Mouse (Mus musculus): ENCODE data around the gene Eipr1.

Eipr1 gene

DNA sequence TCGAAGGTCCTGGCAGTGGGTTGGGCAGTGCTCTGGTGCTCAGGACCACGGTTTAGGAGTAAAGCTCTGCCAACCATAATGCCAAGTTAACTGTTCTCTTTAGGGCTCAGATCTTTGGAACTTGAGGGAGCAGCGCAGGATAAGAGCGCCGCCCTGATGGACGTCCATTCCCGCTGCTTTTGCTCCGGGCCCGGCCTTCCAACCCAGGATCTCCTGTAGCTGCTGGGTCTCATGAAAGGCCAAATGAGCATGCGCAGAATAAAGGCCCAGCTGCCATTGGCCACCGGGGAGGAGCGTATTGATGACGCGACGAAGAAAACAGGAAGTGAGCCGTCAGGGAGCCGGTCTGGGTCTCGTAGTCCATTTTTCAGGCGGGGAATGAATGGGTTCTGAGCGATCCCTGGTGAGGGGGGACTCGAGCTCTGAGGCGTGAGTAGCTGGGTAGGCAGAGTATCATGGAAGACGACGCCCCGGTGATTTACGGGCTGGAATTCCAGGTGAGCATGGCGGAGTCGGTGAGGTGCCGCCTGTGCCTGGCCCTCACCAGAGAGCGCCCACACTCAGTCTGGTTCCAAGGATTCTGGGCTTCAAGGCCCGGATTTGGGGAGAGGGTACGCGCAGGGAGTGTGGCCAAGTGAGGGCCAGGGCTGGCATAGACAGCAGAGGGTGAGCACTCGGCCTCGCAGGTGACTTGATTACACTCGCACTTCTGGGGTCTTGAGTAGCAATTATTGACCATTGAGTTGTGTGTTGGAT is at the start of gene Eipr1:
Eipr1 (plus strand) TSS at position 296 of the 756 bp plus-strand sequence.
- in situ Hi-C loops (cut with MboI, MseI), result no loop called here

DNA sequence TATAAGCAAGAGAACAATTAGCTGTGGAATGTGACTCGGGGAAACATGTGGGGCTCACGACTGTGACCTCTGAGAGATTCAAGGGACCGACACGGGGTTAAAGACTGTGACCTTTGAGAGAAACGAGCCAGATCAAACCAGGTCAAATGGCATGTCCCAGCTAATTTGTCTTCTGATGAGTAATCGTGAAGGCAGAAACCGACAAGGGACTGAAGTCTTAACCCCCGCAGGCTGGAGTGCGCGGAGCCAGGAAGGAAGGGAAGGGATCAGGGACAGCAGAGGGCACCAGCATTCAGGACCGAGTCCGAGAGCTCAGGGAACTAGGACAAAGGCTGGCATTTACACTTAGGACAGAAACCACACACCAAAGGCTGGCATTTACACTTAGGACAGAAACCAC is 47.2 kb upstream of the Eipr1 start:
- in situ Hi-C loops (cut with MboI, MseI), result no loop called here

DNA sequence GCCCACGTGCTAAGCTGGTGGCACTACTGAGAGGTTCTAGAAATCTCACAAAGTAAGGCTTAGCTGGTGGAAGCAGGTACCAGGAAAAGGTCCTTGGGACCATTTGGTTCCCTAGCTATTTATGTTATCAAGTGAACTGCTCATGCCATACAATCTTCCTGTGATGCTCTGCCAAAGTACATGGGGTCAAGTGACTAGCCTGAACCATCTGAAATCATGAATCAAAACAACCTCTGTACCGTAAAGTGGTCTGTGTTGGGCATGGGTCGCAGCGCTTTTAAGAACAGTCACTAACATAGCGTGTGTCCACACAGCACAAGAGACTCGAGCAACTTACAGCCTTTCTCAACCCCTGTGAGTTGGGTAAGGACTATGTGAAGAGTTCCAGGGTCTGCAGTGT is 46.4 kb upstream of the Eipr1 start:
- in situ Hi-C loops (cut with MboI, MseI), result no loop called here

DNA sequence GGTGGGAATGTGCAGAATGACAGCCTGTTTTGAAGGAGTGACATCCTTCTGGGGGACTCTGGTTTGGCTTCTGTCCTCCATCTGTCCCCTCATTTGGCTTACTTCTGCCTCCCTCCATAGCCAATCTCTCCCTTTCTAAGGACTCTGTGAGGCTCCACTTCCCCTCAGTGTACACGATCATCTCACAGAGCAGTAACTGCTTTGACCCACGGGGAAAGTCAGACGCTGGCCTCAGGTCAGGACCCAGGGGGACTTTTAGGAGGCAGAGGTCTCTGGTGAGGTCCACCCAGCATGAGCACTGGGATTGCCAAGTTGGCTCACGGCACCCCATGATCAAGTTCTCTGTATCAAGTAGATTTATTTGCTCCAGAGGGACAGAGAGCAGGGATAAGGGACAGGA is 43.4 kb upstream of the Eipr1 start:
- in situ Hi-C loops (cut with MboI, MseI), result no loop called here

DNA sequence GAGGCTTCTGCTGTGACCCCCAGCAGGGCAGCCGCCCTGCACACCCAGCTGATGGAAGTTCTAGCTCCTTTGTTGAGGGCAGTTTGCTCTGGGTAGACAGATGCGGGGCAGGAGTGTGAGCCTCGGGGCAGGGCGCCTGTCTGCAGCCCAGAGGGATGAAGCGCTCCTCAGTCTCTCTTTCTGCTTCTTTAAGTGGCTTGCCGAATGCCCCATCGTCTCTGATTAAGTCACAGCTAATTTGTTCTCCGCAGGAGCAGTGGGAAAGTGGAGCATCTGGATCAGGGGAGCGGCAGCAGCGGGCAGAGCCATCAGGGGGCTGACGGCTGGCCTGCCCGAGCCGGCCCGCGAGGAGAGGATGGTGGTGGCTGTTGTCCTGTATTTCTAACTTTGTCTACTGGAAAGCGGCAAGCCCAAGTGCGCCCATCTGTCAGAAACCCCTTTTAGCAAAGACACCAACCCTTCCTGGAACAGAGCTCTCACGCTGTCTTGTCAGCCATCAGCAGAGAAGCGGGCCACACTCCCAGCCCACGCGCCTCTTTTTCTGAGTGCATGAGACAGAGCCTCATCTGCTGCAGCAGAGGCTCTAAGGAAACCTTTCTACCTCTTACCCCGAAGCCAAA is 40.9 kb upstream of the Eipr1 start:
- in situ Hi-C loops (cut with MboI, MseI), result no loop called here

DNA sequence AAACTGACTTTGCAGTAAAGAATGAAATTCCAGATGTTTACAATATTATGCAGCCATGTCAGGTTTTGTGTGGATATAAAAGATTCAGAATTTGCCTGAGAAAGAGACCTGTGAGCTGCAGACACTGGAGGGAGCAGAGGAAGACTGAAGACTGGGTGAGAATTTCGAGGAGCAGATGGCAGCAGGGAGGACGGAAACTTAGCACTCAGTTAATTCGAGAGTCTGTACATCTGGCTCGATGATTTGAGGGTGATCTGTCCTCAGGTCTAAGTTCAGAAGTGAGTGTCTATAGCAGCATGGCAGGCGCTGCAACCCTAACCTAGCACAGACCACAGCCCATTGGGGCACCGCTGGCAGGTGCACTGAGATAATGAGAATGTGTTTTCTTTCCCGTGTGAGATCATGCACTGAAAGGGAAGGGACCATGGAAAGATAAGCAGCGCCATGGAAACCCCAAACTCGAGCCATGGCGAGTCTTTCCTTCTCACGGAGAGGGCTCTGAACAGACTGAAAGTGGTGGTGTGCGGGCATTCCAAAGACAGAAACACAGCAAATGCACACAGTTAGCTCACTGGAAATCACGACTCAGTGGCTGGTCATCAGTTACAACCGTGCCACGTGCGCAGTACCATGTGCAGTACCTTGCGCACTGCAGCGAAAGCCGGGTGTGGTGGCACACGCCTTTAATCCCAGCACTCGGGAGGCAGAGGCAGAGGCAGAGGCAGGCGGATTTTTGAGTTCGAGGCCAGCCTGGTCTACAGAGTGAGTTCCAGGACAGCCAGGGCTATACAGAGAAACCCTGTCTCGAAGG is 36.6 kb upstream of the Eipr1 start:
- in situ Hi-C loops (cut with MboI, MseI), result no loop called here

DNA sequence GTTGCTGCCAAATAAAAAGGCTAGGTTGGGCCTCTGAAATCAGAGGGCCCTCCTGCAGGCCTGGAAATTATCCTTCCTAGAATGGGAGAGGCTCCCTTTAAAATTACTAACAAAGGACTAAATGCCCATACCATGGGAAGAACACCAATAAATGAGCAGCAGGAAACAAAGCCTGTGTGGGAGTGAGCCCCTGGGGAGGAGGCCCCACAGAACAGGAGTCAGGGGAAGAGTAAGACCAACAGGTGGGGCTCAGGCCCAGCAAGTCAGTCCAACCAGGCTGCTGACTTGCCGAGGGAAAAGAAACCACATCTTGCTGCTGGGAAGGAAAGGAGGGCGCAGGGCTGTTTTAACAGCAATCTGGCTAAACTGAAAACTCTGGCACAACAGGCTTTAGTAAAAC is 34.5 kb upstream of the Eipr1 start:
- in situ Hi-C loops (cut with MboI, MseI), result no loop called here

DNA sequence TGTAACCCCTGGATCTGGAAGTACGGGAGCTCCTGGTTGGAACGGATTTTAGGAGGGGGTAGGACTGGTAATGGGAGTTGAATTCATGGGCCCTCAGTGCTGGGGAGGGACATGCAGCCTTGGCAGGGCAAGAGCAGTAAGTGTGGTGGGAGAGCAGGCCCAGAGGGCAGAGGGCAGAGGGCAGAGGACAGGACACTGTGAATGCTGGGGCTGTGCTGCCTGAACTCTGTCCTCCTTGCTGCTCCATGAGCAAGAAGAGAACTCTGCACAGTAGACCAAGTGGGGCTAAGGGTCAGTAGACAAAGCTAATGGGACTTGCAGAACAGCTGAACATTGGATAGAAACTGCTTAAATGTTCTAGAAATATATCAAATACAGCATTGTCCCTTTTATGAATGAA is 33.5 kb upstream of the Eipr1 start:
- in situ Hi-C loops (cut with MboI, MseI), result no loop called here

DNA sequence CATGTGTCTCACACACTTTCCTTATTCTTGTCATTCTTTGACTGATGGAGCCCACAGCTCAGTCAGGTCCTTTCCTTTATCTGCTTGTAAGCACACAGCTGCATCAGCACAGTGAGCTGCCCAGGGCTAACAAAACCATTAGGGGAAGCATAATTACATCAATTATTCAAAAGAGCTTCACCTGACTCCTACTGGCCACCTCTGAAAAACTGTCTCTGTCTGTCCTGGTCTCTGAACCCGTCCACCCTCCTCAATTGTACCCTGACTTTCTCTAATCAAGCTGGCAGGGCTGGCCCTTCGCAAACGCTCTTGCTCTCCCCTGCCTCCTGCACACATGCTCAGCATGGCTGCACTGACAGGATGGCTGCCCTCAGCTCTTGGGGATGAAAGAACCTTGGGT is 27.2 kb upstream of the Eipr1 start:
- in situ Hi-C loops (cut with MboI, MseI), result no loop called here

DNA sequence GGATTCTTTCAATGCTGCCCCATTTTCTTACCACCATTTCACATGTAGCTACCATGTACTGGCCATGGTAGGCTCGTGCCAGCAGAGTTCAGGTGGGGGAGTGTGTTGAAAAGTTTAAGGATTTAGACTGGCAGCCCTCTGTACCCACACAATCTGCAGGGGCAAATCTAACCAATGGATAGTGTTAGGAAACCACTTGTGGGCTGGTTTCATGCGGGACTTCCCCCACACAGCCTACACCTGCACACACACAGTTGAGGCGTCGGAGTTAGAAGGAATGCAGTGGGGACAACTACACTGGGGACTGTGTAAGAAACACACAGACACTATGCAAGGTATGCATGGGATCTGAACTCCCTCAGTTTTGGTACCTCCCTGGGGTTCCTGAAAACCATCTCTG is 25.4 kb upstream of the Eipr1 start:
- in situ Hi-C loops (cut with MboI, MseI), result loop anchor here in 1 of 2 experiments (25.0 kb wide), 1 partner anchor 1861 kb away; the partner anchor contains the start of gene Tmem18

DNA sequence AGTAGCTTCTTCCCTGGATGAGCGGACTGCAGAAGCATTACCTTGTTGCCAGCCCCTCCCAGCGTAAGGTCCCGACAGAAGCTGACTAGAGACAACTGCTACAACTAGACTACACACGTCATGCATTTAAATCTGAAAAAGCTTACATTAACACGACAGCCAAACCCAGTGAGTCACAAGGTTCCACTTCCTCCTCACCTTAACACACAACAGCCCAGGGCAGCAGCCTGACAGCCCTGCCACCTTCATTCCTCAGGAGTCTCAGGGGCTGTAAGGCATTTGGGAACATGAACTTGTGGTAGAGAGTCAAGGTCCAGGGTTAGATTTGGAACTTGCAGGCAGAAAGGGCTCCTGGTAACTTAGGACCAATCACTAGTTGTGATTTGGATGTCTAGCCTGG is 24.5 kb upstream of the Eipr1 start:
- in situ Hi-C loops (cut with MboI, MseI), result loop anchor here in 1 of 2 experiments (25.0 kb wide), 1 partner anchor 1860 kb away; the partner anchor contains the start of gene Tmem18

DNA sequence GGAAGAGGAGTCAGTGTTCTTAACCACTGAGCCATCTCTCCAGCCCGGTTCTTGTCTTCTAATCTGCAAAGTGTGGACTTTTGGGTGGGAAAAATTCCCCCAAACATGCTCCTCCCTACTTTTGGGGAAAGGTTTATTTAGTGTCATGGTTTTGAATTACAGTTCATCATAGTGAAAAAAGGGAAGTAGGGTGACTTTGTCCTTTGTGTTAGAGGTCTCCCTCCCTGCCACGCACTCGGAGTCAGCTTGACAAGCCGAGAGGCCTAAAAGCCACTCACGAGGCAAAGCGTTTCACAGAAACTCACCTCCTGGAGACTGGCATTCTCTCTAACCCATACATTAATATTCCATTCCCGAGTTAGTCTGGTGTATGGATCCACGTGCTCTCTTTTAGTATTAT is 19.0 kb upstream of the Eipr1 start:
- in situ Hi-C loops (cut with MboI, MseI), result loop anchor here in 1 of 2 experiments (25.0 kb wide), 1 partner anchor 1855 kb away; the partner anchor contains the start of gene Tmem18

DNA sequence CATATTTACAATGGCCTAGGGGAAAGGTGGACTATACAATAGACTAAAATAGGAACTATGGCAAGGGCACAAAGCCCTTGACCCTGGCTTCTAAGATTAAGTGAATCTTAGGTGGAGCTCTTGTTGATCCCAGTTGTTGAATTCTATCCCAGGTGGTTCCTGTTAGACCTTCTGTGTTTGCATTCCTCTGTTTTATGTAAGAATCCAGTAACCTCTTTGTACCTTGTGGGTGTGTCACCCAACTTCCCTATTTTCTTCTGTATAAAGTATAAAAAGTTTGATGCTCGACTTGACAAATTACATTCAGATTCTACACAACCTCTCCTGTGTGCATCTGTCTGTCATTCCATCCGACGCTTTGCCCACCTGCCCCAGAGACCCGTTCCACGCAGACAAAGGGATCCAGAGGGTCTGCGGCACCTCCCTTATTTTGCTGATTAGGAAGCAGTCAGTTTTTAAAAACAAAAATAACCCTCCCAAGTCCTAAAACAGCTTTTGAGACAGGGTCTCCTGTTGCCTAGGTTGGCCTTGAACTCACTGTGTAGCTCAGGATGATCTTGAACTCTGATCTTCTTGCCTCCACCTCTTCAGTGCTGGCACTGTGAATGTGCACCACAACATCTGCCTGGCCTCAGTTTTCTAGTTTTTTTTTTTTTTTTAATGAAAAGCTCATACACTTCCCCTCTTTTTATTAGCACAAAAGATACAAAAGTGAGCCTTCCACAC is 17.9 kb upstream of the Eipr1 start:
- in situ Hi-C loops (cut with MboI, MseI), result loop anchor here in 1 of 2 experiments (25.0 kb wide), 1 partner anchor 1854 kb away; the partner anchor contains the start of gene Tmem18

DNA sequence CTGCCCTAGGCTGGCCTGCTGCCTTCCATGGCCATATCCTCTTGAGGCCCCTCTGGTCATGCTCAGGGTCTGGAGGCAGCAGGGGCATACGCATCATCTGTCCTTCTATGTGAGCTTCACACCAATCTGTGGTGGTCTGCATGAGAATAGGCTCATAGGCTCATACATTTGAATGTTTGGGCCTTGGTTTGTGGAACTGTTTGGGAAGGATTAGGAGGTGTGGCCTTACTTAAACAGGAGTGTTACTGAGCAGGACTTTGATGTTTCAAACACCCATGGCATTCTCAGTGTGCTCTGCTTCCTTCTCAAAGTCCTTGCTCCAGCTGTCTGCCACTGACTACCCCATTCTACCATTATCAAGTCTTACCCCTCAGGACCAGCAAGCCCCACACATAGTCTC is 17.3 kb upstream of the Eipr1 start:
- in situ Hi-C loops (cut with MboI, MseI), result loop anchor here in 1 of 2 experiments (25.0 kb wide), 1 partner anchor 1853 kb away; the partner anchor contains the start of gene Tmem18

DNA sequence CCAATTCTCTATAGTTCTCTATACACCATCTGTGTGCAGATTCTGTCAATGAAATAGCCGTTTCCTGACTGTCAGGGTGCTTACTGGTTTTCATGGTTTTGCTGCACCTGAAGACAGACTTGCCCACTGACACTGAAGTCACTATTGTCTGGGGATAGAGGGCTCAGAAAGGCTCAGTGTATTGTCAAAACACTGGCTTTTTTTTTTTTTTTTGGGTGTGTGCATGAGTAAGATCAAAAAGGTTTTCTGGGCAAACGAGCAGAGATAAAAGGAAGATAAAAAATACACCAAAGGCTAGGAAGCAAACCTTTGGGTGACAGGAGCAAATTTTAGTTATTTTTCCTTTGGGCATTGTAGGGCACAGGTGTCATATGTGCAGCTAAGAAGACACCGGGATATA is 16.3 kb upstream of the Eipr1 start:
- in situ Hi-C loops (cut with MboI, MseI), result loop anchor here in 1 of 2 experiments (25.0 kb wide), 1 partner anchor 1852 kb away; the partner anchor contains the start of gene Tmem18

DNA sequence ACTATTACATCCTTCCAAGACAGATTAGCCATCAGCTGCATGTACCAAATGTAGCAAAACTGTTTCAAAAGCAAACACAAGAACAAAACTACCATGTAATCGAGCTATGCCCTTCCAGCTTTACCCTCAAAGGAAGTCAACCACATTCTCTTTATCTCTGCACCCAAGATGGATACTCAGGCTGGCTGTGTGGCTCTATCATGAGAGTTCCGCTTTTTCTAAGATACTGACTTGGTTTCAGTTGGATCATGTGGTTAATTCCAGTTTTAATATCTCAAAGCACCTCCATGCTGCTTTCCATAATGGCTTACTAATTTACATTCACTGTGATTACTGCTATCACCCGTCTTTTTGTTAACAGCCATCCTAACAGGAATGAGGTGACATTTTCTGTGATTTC is 8.3 kb upstream of the Eipr1 start:
- in situ Hi-C loops (cut with MboI, MseI), result loop anchor here in 1 of 2 experiments (25.0 kb wide), 1 partner anchor 1844 kb away; the partner anchor contains the start of gene Tmem18

DNA sequence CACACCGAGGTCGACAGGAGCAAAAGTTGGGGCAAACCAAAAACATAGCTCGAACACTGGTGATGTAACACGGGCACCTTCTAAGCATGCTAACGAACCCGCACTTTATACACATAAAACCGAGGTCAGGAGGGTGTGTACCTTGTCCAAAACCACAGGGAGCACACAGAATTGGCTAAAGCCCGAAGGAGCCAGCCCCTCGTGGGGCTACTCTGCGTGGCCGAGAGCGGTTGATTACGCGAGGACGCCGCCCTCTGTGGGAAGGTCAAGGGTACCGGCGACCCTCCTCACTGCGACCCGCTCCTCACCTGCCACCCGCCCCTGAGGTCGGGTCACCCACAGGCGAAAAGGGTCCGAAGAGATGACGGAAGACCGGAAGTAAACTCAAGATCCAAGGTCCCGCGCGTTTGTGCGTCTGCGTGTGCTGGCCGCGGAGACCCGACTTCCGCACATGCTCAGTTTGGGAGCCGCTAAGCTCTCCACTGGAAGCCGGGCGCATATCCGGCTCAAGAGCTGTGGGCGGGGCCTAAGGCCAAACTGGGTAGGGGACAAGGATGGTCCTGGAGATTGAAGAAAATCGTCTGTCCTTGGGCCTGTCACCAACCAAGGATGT is 1.5 kb upstream of the Eipr1 start, which contains the start of gene Trappc12:
Trappc12 (minus strand) TSS at position 452 of the 613 bp plus-strand sequence.
- in situ Hi-C loops (cut with MboI, MseI), result no loop called here

DNA sequence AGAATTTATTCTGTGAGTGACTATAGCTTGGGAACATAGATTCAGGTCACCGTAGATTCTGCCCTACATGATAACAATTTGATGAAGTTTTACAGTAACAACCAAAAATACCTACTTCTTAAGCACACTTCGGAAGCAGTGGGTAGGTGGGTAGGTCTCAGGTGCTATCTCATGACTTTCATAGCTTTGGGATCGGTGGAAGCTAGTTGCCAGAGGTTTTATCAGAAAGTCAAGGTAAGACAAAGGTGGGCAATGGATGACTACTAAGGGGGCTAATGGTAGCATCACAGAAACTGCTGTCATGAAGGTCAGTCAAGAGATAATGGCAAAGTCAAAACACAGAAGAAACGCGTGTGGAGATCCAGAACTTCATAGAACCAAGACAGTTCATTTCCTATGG is 727 bp upstream of the Eipr1 start:
- in situ Hi-C loops (cut with MboI, MseI), result no loop called here

DNA sequence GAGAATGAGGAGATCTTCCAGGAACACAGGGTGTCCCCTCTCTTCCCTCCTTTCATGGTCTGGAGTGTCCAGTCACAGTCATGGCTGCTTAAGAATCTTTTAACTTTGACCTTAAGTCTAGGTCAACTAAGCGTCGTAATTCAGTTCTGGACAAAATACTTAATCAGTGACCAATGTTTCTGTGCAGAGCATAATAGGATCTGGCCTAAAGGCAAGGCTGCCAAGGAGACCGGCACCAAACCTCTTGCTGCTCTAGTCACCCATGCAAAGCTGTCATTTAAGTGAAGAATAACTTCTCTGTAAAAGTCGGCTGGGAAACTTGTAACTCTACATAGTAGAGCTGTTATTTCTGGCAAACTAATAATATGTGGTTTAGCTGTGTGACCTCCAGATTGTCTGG is 4.4 kb downstream of the Eipr1 start:
- in situ Hi-C loops (cut with MboI, MseI), result no loop called here

DNA sequence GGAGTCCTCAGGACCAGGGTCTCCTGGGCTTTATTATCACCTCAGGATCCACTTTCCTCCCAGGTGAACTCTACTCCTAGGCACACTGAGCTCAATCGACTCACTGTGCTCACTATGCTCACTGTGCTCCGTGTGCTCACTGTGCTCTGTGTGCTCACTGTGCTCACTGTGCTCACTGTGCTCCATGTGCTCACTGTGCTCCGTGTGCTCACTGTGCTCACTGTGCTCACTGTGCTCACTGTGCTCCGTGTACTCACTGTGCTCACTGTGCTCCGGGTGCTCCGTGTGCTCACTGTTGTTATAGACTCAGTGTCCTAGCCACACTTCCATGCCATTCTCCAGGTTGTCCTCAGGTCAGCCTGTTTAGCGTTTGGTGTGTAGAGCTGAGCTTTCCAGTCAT is 18.4 kb downstream of the Eipr1 start:
- in situ Hi-C loops (cut with MboI, MseI), result no loop called here

DNA sequence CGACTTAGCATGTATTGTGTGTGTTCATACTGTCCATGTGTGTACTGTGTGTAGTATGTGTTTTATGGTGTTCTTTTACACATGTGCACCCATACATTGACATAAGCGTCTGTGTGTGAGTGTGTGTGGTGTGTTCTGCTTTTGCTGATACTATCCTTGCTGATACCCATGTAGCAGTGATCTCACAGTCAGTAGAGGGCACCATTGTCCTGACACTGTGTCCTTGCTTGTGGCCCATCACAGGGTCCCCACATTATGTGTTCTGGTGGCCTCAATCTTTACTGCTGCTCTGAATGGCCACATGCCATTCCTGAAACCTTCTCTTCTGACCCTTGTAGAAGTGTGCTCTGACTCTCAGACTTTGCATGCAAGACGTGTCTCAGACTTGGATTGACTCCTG is 22.2 kb downstream of the Eipr1 start:
- in situ Hi-C loops (cut with MboI, MseI), result no loop called here

All from T-helper 17 cell (primary cell).